Mouse (Mus musculus): ENCODE results near the gene Aldh3b1.

DNA sequence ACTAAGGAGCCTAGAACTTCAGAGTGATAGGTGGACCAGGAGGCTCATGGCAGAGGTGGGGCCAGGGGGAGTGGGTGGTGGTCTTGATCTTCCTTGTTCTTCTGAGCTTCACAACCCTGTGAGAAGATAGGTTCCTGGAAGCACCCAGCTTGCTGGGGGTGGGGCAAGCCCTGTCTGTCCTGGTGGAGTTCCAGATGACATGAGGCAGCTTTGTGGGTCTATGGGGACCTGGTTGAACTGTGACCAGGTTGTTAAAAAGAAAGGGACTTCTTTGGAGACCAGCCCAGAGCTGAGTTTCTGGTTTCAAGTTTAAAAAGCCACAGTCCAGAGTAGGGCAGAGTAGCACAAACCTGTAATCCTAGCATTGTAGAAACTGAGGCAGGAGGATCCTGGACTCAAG lies 29.4 kb upstream of the Aldh3b1 start:
- TF ChIP-seq POLR2A (IDR thresholded peaks at IDR 0.05; ENCODE audit: borderline replicate concordance, extremely low read depth, insufficient read depth, insufficient read length, poor library complexity, severe bottlenecking) (no peak), CTCF (IDR thresholded peaks at IDR 0.05; ENCODE audit: borderline replicate concordance, extremely low read depth, insufficient read depth, insufficient read length) (no peak)

All from brain, embryonic 14.5 days (tissue).